13 mouse cellular contexts compared by ENCODE assay signal in genomic region chr15:80117154-80117553, GRCm38 (mm10). TPM values are rescaled to one million over a fixed set of nuclear protein-coding genes. Genes with fewer than 3 reads are reported as not detected.
A peak's percentile ranks its signal among the peaks of the same experiment; 100 is the strongest.
DNase-seq lines count a peak whose midpoint lies in the region; ATAC-seq and TF ChIP-seq lines count a peak whose summit lies in the region.
"Had no signal": no experiment of that assay in that cellular context is flagged by ENCODE, and none has a peak within 500 bp of the region (broad histone marks: within the 10 kb centered on the region; RNA-seq: fewer than 3 reads in every experiment).

No protein-coding gene starts in this region.

- no peaks in the 10 kb centered on the region for H3K9me3 ChIP-seq in heart, postnatal 0 days (replicated peaks; ENCODE audit: control insufficient read depth, low read length)
- H3K9me3 ChIP-seq in G1E (replicated peaks) = peaks cover 2% of the 10 kb centered on the region; the same call in 1 of the 2 replicates
- H3K9me3 ChIP-seq in forebrain, embryonic 13.5 days (replicated peaks) = no peaks in the 10 kb centered on the region
- H3K9me3 ChIP-seq in heart, embryonic 11.5 days (replicated peaks; ENCODE audit: control insufficient read depth, low read length) = no peaks in the 10 kb centered on the region
- H3K9me3 ChIP-seq: kidney, embryonic 15.5 days; limb, embryonic 15.5 days had no signal

- H3K4me1 ChIP-seq in heart, postnatal 0 days (ENCODE audit: control insufficient read depth, insufficient read depth) = no peaks in the 10 kb centered on the region
- H3K4me1 ChIP-seq in G1E (ENCODE audit: insufficient read depth, low read depth, low read length) = peaks cover 51% of the 10 kb centered on the region
- H3K4me1 ChIP-seq in liver, adult 2 months (ENCODE audit: control insufficient read depth, insufficient read depth, low read length) = no peaks in the 10 kb centered on the region
- no peaks in the 10 kb centered on the region for H3K4me1 ChIP-seq in forebrain, embryonic 13.5 days
- H3K4me1 ChIP-seq in heart, embryonic 11.5 days (ENCODE audit: control insufficient read depth, insufficient read depth, low read length) = no peaks in the 10 kb centered on the region
- H3K4me1 ChIP-seq: limb, embryonic 15.5 days had no signal

- no peak for DNase-seq in heart, postnatal 0 days (ENCODE audit: low spot score)
- DNase-seq in heart, postnatal 10 days = no peak
- DNase-seq in G1E (ENCODE audit: low spot score) = no peak
- DNase-seq in liver, adult 2 months (ENCODE audit: extremely low read depth, low read depth, low spot score) = peak; percentile 8
- no peak for DNase-seq in frontal cortex, adult 2 months (ENCODE audit: extremely low spot score in 1 of 2, low spot score in 1 of 2)
- DNase-seq: right cerebral cortex, postnatal 14 days had no signal

- H3K4me3 ChIP-seq in heart, postnatal 0 days (ENCODE audit: low read depth, low read length) = no peak overlapping the region
- peak overlapping the region; percentile 57; the same call in 1 of the 2 replicates for H3K4me3 ChIP-seq in G1E (ENCODE audit: low read depth, low read length)
- H3K4me3 ChIP-seq in liver, adult 2 months (ENCODE audit: insufficient read depth, low read depth, low read length) = no peak overlapping the region
- no peak overlapping the region for H3K4me3 ChIP-seq in forebrain, embryonic 13.5 days
- no peak overlapping the region for H3K4me3 ChIP-seq in heart, embryonic 11.5 days (ENCODE audit: low read depth, low read length)
- H3K4me3 ChIP-seq: erythroblast, embryonic 14.5 days; kidney, embryonic 15.5 days; limb, embryonic 15.5 days had no signal

- H3K27ac ChIP-seq in heart, postnatal 0 days (ENCODE audit: low read depth) = no peak overlapping the region
- no peak overlapping the region for H3K27ac ChIP-seq in liver, adult 2 months (replicated peaks; ENCODE audit: insufficient read depth, low read depth, low read length)
- H3K27ac ChIP-seq in forebrain, embryonic 13.5 days = no peak overlapping the region
- no peak overlapping the region for H3K27ac ChIP-seq in heart, embryonic 11.5 days (ENCODE audit: low read depth, low read length)
- H3K27ac ChIP-seq: hindbrain, postnatal 0 days; kidney, embryonic 15.5 days; limb, embryonic 15.5 days had no signal

- no peak for TF ChIP-seq POLR2A in liver, adult 2 months (IDR thresholded peaks at IDR 0.05; ENCODE audit: extremely low read depth, insufficient read depth, low read length)

- 55% methylated on average over 8 of the region's 8 CpGs for WGBS in heart, postnatal 0 days
- 35% methylated on average over 8 of the region's 8 CpGs for WGBS in liver, adult 2 months
- WGBS in forebrain, embryonic 13.5 days = 70% methylated on average over 8 of the region's 8 CpGs
- WGBS in heart, embryonic 11.5 days (ENCODE audit: insufficient replicate concordance) = 57% methylated on average over 8 of the region's 8 CpGs

- no peak for TF ChIP-seq EP300 in heart, postnatal 0 days (IDR thresholded peaks at IDR 0.05; ENCODE audit: low read depth)

- no peak for TF ChIP-seq CTCF in heart, postnatal 0 days (IDR thresholded peaks at IDR 0.05; ENCODE audit: low read depth)
- no peak for TF ChIP-seq CTCF in G1E (IDR thresholded peaks at IDR 0.05; ENCODE audit: low read depth, low read length)
- no peak for TF ChIP-seq CTCF in liver, adult 2 months (IDR thresholded peaks at IDR 0.05; ENCODE audit: low read depth, low read length)

- intact Hi-C loops in heart, postnatal 10 days (cut with DNase I) = no loop called here

- H3K27me3 ChIP-seq in heart, postnatal 0 days (ENCODE audit: control insufficient read depth, insufficient read depth, low read length) = no peaks in the 10 kb centered on the region
- H3K27me3 ChIP-seq in G1E (ENCODE audit: insufficient read depth, low read length) = no peaks in the 10 kb centered on the region
- no peaks in the 10 kb centered on the region for H3K27me3 ChIP-seq in liver, adult 2 months (ENCODE audit: control insufficient read depth, insufficient read depth, low read length)
- no peaks in the 10 kb centered on the region for H3K27me3 ChIP-seq in forebrain, embryonic 13.5 days
- no peaks in the 10 kb centered on the region; the same call in 1 of the 2 replicates for H3K27me3 ChIP-seq in heart, embryonic 11.5 days (ENCODE audit: control insufficient read depth, insufficient read depth, low read length)
- H3K27me3 ChIP-seq: kidney, embryonic 15.5 days; limb, embryonic 15.5 days had no signal

- peak; percentile 25; the same call in 1 of the 2 replicates for ATAC-seq in heart, postnatal 0 days (ENCODE audit: insufficient read depth, low read depth)
- ATAC-seq in G1E (ENCODE audit: extremely low read depth, insufficient number of reproducible peaks, low FRiP score, poor library complexity, severe bottlenecking) = no peak
- peak; percentile 59 for ATAC-seq in megakaryocyte progenitor cell, adult 5-6 weeks (replicated peaks; ENCODE audit: poor library complexity)
- no peak for ATAC-seq in forebrain, embryonic 13.5 days
- no peak for ATAC-seq in heart, embryonic 11.5 days (replicated peaks; ENCODE audit: insufficient number of reproducible peaks, low FRiP score, low TSS enrichment)
- ATAC-seq: hindbrain, postnatal 0 days had no signal

- no peaks in the 10 kb centered on the region for H3K36me3 ChIP-seq in heart, postnatal 0 days (replicated peaks; ENCODE audit: control insufficient read depth, insufficient read depth, low read length)
- H3K36me3 ChIP-seq in G1E (replicated peaks) = peaks cover 88% of the 10 kb centered on the region
- no peaks in the 10 kb centered on the region for H3K36me3 ChIP-seq in liver, adult 2 months (ENCODE audit: control insufficient read depth, insufficient read depth, low read length)
- peaks cover 16% of the 10 kb centered on the region; the same call in 1 of the 2 replicates for H3K36me3 ChIP-seq in forebrain, embryonic 13.5 days (ENCODE audit: poor library complexity, severe bottlenecking)
- H3K36me3 ChIP-seq in heart, embryonic 11.5 days (ENCODE audit: control insufficient read depth, insufficient read depth, low read length) = no peaks in the 10 kb centered on the region
- H3K36me3 ChIP-seq: kidney, embryonic 15.5 days; limb, embryonic 15.5 days had no signal

- no peak overlapping the region for H3K4me2 ChIP-seq in heart, postnatal 0 days (ENCODE audit: low read depth, low read length)
- no peak overlapping the region for H3K4me2 ChIP-seq in forebrain, embryonic 13.5 days
- no peak overlapping the region for H3K4me2 ChIP-seq in heart, embryonic 11.5 days
- H3K4me2 ChIP-seq: kidney, embryonic 15.5 days; limb, embryonic 15.5 days had no signal

- no peaks in the 10 kb centered on the region for H3K79me2 ChIP-seq in liver, adult 2 months (ENCODE audit: control insufficient read depth, insufficient read depth, low read length)

- no peak overlapping the region for H3K9ac ChIP-seq in heart, postnatal 0 days (replicated peaks; ENCODE audit: low read depth, low read length)
- H3K9ac ChIP-seq in liver, adult 2 months (ENCODE audit: low read depth, low read length) = no peak overlapping the region
- no peak overlapping the region for H3K9ac ChIP-seq in forebrain, embryonic 13.5 days
- no peak overlapping the region for H3K9ac ChIP-seq in heart, embryonic 11.5 days (ENCODE audit: low read depth, low read length)
- H3K9ac ChIP-seq: kidney, embryonic 15.5 days; limb, embryonic 15.5 days had no signal

RNA-seq across cellular contexts. Expression of gene Tab1, which starts 15.8 kb away (rescaled TPM):
- 37.3 and 41.2 TPM in 2 replicates for total RNA-seq in heart, postnatal 0 days (2014; rRNA removed; ENCODE audit: low replicate concordance)
- polyA plus RNA-seq in heart, postnatal 0 days (2015; fragmentation: Nextera tagmentation; extraction: Ambion mirVana) = 25.0 and 29.1 TPM in 2 replicates
- total RNA-seq in heart, postnatal 10 days (2021) = 10 to 100 TPM; 33.3 to 34.3 TPM
- total RNA-seq in G1E (2014; fragmentation: Nextera tagmentation) (19.0 and 27.2 TPM in 2 replicates), G1E (2017) (22.3 and 25.0 TPM in 2 replicates)
- polyA plus RNA-seq in G1E (2012) = 23.6 and 29.1 TPM in 2 replicates
- total RNA-seq in liver, adult 2 months (2014; rRNA removed) = 4.1 and 4.3 TPM in 2 replicates
- 5.0 and 5.1 TPM in 2 replicates for polyA plus RNA-seq in liver, adult 2 months (2012; rRNA removed)
- 4.0 and 6.0 TPM in 2 replicates for total RNA-seq in megakaryocyte progenitor cell, adult 5-6 weeks (2015)
- total RNA-seq in megakaryocyte progenitor cell, adult 5-6 weeks (2017) = 15.7 and 19.2 TPM in 2 replicates
- polyA plus RNA-seq in forebrain, embryonic 13.5 days (2015; fragmentation: Nextera tagmentation; extraction: Ambion mirVana) = 36.6 and 42.4 TPM in 2 replicates
- 37.9 and 41.4 TPM in 2 replicates for polyA plus RNA-seq in frontal cortex, adult 2 months (2012; rRNA removed)
- polyA plus RNA-seq in heart, embryonic 11.5 days (2014; fragmentation: Nextera tagmentation; extraction: Ambion mirVana) = 18.8 and 25.1 TPM in 2 replicates

RNA-seq across cellular contexts. Expression of gene Rpl3, which starts 25.5 kb away (rescaled TPM):
- 763 and 766 TPM in 2 replicates for total RNA-seq in heart, postnatal 0 days (2014; rRNA removed; ENCODE audit: low replicate concordance)
- 480 and 487 TPM in 2 replicates for polyA plus RNA-seq in heart, postnatal 0 days (2015; fragmentation: Nextera tagmentation; extraction: Ambion mirVana)
- total RNA-seq in heart, postnatal 10 days (2021) = 100 to 1,000 TPM; 486 to 496 TPM
- total RNA-seq in G1E (2014; fragmentation: Nextera tagmentation) (1,019 and 1,021 TPM in 2 replicates), G1E (2017) (1,569 and 1,698 TPM in 2 replicates)
- polyA plus RNA-seq in G1E (2012) = 114 and 176 TPM in 2 replicates
- total RNA-seq in liver, adult 2 months (2014; rRNA removed) = 399 and 467 TPM in 2 replicates
- polyA plus RNA-seq in liver, adult 2 months (2012; rRNA removed) = 304 and 375 TPM in 2 replicates
- 2,120 and 2,179 TPM in 2 replicates for total RNA-seq in megakaryocyte progenitor cell, adult 5-6 weeks (2015)
- total RNA-seq in megakaryocyte progenitor cell, adult 5-6 weeks (2017) = 3,037 and 3,138 TPM in 2 replicates
- 733 and 735 TPM in 2 replicates for polyA plus RNA-seq in forebrain, embryonic 13.5 days (2015; fragmentation: Nextera tagmentation; extraction: Ambion mirVana)
- 629 and 778 TPM in 2 replicates for polyA plus RNA-seq in frontal cortex, adult 2 months (2012; rRNA removed)
- polyA plus RNA-seq in heart, embryonic 11.5 days (2014; fragmentation: Nextera tagmentation; extraction: Ambion mirVana) = 861 and 879 TPM in 2 replicates

RNA-seq across cellular contexts. Expression of gene Syngr1, which starts 26.0 kb away (rescaled TPM):
- 104 and 144 TPM in 2 replicates for total RNA-seq in heart, postnatal 0 days (2014; rRNA removed; ENCODE audit: low replicate concordance)
- 140 and 150 TPM in 2 replicates for polyA plus RNA-seq in heart, postnatal 0 days (2015; fragmentation: Nextera tagmentation; extraction: Ambion mirVana)
- total RNA-seq in heart, postnatal 10 days (2021) = 10 to 100 TPM; 84.9 to 86.7 TPM
- total RNA-seq in G1E (2014; fragmentation: Nextera tagmentation) = 41.4 and 44.2 TPM in 2 replicates
- 74.6 and 96.9 TPM in 2 replicates for total RNA-seq in G1E (2017)
- 86.9 and 89.8 TPM in 2 replicates for polyA plus RNA-seq in G1E (2012)
- 0.28 and 0.47 TPM in 2 replicates for total RNA-seq in liver, adult 2 months (2014; rRNA removed)
- polyA plus RNA-seq in liver, adult 2 months (2012; rRNA removed) = 1.2 and 1.6 TPM in 2 replicates
- 2.1 and 3.6 TPM in 2 replicates for total RNA-seq in megakaryocyte progenitor cell, adult 5-6 weeks (2015)
- total RNA-seq in megakaryocyte progenitor cell, adult 5-6 weeks (2017) = 1.5 and 1.8 TPM in 2 replicates
- polyA plus RNA-seq in forebrain, embryonic 13.5 days (2015; fragmentation: Nextera tagmentation; extraction: Ambion mirVana) = 21.5 and 22.8 TPM in 2 replicates
- 288 and 302 TPM in 2 replicates for polyA plus RNA-seq in frontal cortex, adult 2 months (2012; rRNA removed)
- polyA plus RNA-seq in heart, embryonic 11.5 days (2014; fragmentation: Nextera tagmentation; extraction: Ambion mirVana) = 15.2 and 20.7 TPM in 2 replicates

RNA-seq across cellular contexts. Expression of gene Mgat3, which starts 56.4 kb away (rescaled TPM):
- 0.89 and 1.9 TPM in 2 replicates for total RNA-seq in heart, postnatal 0 days (2014; rRNA removed; ENCODE audit: low replicate concordance)
- polyA plus RNA-seq in heart, postnatal 0 days (2015; fragmentation: Nextera tagmentation; extraction: Ambion mirVana) = 0.23 and 0.47 TPM in 2 replicates
- total RNA-seq in heart, postnatal 10 days (2021) = 1 to 10 TPM; 1.6 to 2.3 TPM
- total RNA-seq in G1E (2014; fragmentation: Nextera tagmentation) (not detected in 2 replicates), G1E (2017) (not detected in 2 replicates)
- not detected in 2 replicates for polyA plus RNA-seq in G1E (2012)
- 0.09 and 0.13 TPM in 2 replicates for total RNA-seq in liver, adult 2 months (2014; rRNA removed)
- 0.14 and 0.16 TPM in 2 replicates for polyA plus RNA-seq in liver, adult 2 months (2012; rRNA removed)
- total RNA-seq in megakaryocyte progenitor cell, adult 5-6 weeks (2015) = not detected in 2 replicates
- not detected in 2 replicates for total RNA-seq in megakaryocyte progenitor cell, adult 5-6 weeks (2017)
- 7.3 and 7.8 TPM in 2 replicates for polyA plus RNA-seq in forebrain, embryonic 13.5 days (2015; fragmentation: Nextera tagmentation; extraction: Ambion mirVana)
- polyA plus RNA-seq in frontal cortex, adult 2 months (2012; rRNA removed) = 79.3 and 84.5 TPM in 2 replicates
- polyA plus RNA-seq in heart, embryonic 11.5 days (2014; fragmentation: Nextera tagmentation; extraction: Ambion mirVana) = 1.8 and 2.1 TPM in 2 replicates
- polyA plus RNA-seq: erythroblast, embryonic 14.5 days had no signal

Comparison
In these comparisons a context has a peak if more than half of its experiments do, and no peak if none do; other contexts are left out.
1. ATAC-seq: peak in heart, postnatal 0 days (single experiment) and megakaryocyte progenitor cell, adult 5-6 weeks (single experiment); none in G1E (single experiment), forebrain, embryonic 13.5 days (single experiment) and heart, embryonic 11.5 days (single experiment).